Comparison of ENCODE assay signal across 8 mouse cellular contexts in genomic region chr5:146914088-146914766, GRCm38 (mm10). TPM values are rescaled to one million over a fixed set of nuclear protein-coding genes. Genes with fewer than 3 reads are reported as not detected.
A peak's percentile ranks its signal among the peaks of the same experiment; 100 is the strongest.
DNase-seq lines count a peak whose midpoint lies in the region; ATAC-seq and TF ChIP-seq lines count a peak whose summit lies in the region.

No protein-coding gene starts in this region.

- no peak for TF ChIP-seq EP300 in CH12.LX (IDR thresholded peaks at IDR 0.05; ENCODE audit: low read length)

- peak; percentile 78 for TF ChIP-seq RAD21 in CH12.LX (IDR thresholded peaks at IDR 0.05; ENCODE audit: low read depth, low read length)

- H3K4me3 ChIP-seq in CH12.LX (replicated peaks in 1 of 3; ENCODE audit: low read depth in 2 of 3, low read length in 2 of 3, poor library complexity in 1 of 3): no peak overlapping the region
- no peak overlapping the region for H3K4me3 ChIP-seq in hindbrain, embryonic 10.5 days

- TF ChIP-seq CTCF in CH12.LX (conservative IDR thresholded peaks at IDR 0.05 in 1 of 2, IDR thresholded peaks at IDR 0.05 in 1 of 2; ENCODE audit: low read depth in 2 of 2, low read length in 2 of 2): peak; percentile 48 to 91

- in situ Hi-C loops in CH12.LX (cut with MboI; ENCODE audit: low pct_ligation_motif_present, low pct_unique_long_range_greater_than_20kb, low sequenced_read_pairs): loop anchor here (5.0 to 10.0 kb wide), 2 partner anchors 311 to 403 kb away; no protein-coding TSS in a partner anchor

- H3K4me1 ChIP-seq in CH12.LX (ENCODE audit: control insufficient read depth in 1 of 2, insufficient read depth in 2 of 2): peaks cover 0 to 10% of the 10 kb centered on the region in 2 experiments; a peak in 2 of 4 replicates
- H3K4me1 ChIP-seq in hindbrain, embryonic 10.5 days (replicated peaks): peaks cover 4% of the 10 kb centered on the region

- H3K27me3 ChIP-seq in CH12.LX (replicated peaks): no peaks in the 10 kb centered on the region
- H3K27me3 ChIP-seq in hindbrain, embryonic 10.5 days (ENCODE audit: insufficient read depth, poor library complexity, severe bottlenecking): peaks cover 26% of the 10 kb centered on the region

- 26% methylated on average over 9 of the region's 9 CpGs for WGBS in hindbrain, embryonic 10.5 days

- H3K9me3 ChIP-seq in CH12.LX (replicated peaks; ENCODE audit: low read length): no peaks in the 10 kb centered on the region
- no peaks in the 10 kb centered on the region for H3K9me3 ChIP-seq in hindbrain, embryonic 10.5 days

- H3K27ac ChIP-seq in CH12.LX (ENCODE audit: insufficient read depth, low read depth): no peak overlapping the region
- no peak overlapping the region for H3K27ac ChIP-seq in hindbrain, embryonic 10.5 days

- H3K79me2 ChIP-seq in CH12.LX (replicated peaks; ENCODE audit: control insufficient read depth, extremely low read depth, insufficient read depth, poor library complexity, severe bottlenecking): no peaks in the 10 kb centered on the region

- DNase-seq in CH12.LX (ENCODE audit: extremely low read depth) (peak; percentile 58), R1 (ENCODE audit: low read depth, low spot score) (peak; percentile 78)
- DNase-seq in embryo, embryonic 9.5 days (ENCODE audit: extremely low spot score): peak; percentile 60
- peak; percentile 62 for DNase-seq in hindbrain, embryonic 10.5 days (ENCODE audit: low spot score)
- DNase-seq in layer of hippocampus, postnatal 10 days (ENCODE audit: low spot score in 2 of 2): peak; percentile 78 to 85
- peak; percentile 57 to 71 for DNase-seq in lung, postnatal 4 days
- peak; percentile 76 for DNase-seq in right cerebral cortex, postnatal 14 days

- no peak for TF ChIP-seq POLR2A in CH12.LX (IDR thresholded peaks at IDR 0.05; ENCODE audit: low read depth, low read length)

- no peaks in the 10 kb centered on the region for H3K36me3 ChIP-seq in CH12.LX (replicated peaks in 1 of 2; ENCODE audit: control insufficient read depth in 1 of 2, insufficient read depth in 1 of 2, low read length in 1 of 2)
- H3K36me3 ChIP-seq in hindbrain, embryonic 10.5 days: no peaks in the 10 kb centered on the region

- no peak overlapping the region for H3K9ac ChIP-seq in CH12.LX (ENCODE audit: insufficient read depth, low read depth)

- ATAC-seq in activated CD4-positive, CD25-positive, alpha-beta regulatory T cell, adult 4 months: no peak

- dilution Hi-C loops in CH12.LX (cut with MboI; ENCODE audit: extremely low pct_ligation_motif_present, extremely low pct_unique_long_range_greater_than_20kb, low sequenced_read_pairs): no loop called here

- H3K4me2 ChIP-seq in CH12.LX (ENCODE audit: insufficient read depth, low read depth, poor library complexity, severe bottlenecking): no peak overlapping the region

TF ChIP-seq in CH12.LX, 34 proteins besides CTCF, POLR2A, EP300 and RAD21:
- TF ChIP-seq KAT2A (IDR thresholded peaks at IDR 0.05; ENCODE audit: insufficient replicate concordance, low read length) (no peak), SMC3 (IDR thresholded peaks at IDR 0.05; ENCODE audit: low read depth, low read length) (peak; percentile 84), BHLHE40 (IDR thresholded peaks at IDR 0.05; ENCODE audit: low read depth, low read length) (no peak), ZNF384 (IDR thresholded peaks at IDR 0.05; ENCODE audit: low read depth, low read length) (peak; percentile 24; the same call in 1 of the 2 replicates), CHD1 (IDR thresholded peaks at IDR 0.05; ENCODE audit: low read depth, low read length) (no peak)

RNA-seq across cellular contexts. Expression of gene Gtf3a, which starts 34.2 kb away (rescaled TPM):
- 130 and 134 TPM in 2 replicates for total RNA-seq in CH12.LX (2012; rRNA removed)
- total RNA-seq in CH12.LX (2014; rRNA removed): 110 and 116 TPM in 2 replicates
- 133 and 134 TPM in 2 replicates for polyA plus RNA-seq in CH12.LX (2012; ENCODE audit: insufficient read length, low read depth)
- polyA plus RNA-seq in hindbrain, embryonic 10.5 days (2016; fragmentation: Nextera tagmentation; extraction: Ambion mirVana): 115 and 118 TPM in 2 replicates
- 10 to 100 TPM; 29.0 to 33.9 TPM for total RNA-seq in layer of hippocampus, postnatal 10 days (2021)
- polyA plus RNA-seq in activated CD4-positive, CD25-positive, alpha-beta regulatory T cell, adult 4 months (2017; shearing (Covaris generic)): 10 to 100 TPM; 35.6 to 46.4 TPM

RNA-seq across cellular contexts. Expression of gene Mtif3, which starts 49.4 kb away (rescaled TPM):
- total RNA-seq in CH12.LX (2012; rRNA removed) (15.2 and 17.8 TPM in 2 replicates), CH12.LX (2014; rRNA removed) (26.7 TPM in 2 replicates)
- 24.3 and 25.6 TPM in 2 replicates for polyA plus RNA-seq in CH12.LX (2012; ENCODE audit: insufficient read length, low read depth)
- 19.0 and 23.9 TPM in 2 replicates for polyA plus RNA-seq in hindbrain, embryonic 10.5 days (2016; fragmentation: Nextera tagmentation; extraction: Ambion mirVana)
- total RNA-seq in layer of hippocampus, postnatal 10 days (2021): 10 to 100 TPM; 15.5 to 17.8 TPM
- polyA plus RNA-seq in activated CD4-positive, CD25-positive, alpha-beta regulatory T cell, adult 4 months (2017; shearing (Covaris generic)): 10 to 100 TPM; 44.0 to 45.0 TPM
